ENCODE assay signal across 24 mouse cellular contexts in the genomic region with DNA sequence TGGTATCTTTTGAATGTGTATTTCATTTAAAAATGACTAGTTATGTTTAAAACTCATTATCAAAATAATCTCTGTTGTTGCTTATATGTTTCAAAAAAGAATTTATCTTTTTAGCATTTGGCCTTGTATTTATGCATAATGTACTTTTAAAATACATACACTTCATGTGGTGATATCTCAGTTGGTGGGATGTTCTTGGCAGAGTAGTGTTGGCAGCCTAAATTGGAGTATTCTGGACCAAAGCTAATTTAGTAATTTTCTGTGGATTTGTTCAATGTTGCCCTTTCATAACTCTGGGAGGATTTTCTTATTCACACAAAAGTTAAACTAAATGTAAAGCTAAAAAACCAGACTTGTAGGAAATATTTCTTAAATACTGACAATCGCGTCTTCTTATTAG. TPM values are rescaled to one million over a fixed set of nuclear protein-coding genes. Genes with fewer than 3 reads are reported as not detected.
"Had no signal": no experiment of that assay in that cellular context is flagged by ENCODE, and none has a peak within 500 bp of the region (broad histone marks: within the 10 kb centered on the region; RNA-seq: fewer than 3 reads in every experiment).

No protein-coding gene starts in this region.

- H3K36me3 ChIP-seq: midbrain, embryonic 10.5 days; midbrain, embryonic 12.5 days; neural tube, embryonic 13.5 days; neural tube, embryonic 15.5 days had no signal

- H3K27ac ChIP-seq: midbrain, embryonic 10.5 days; midbrain, embryonic 12.5 days; neural tube, embryonic 13.5 days; neural tube, embryonic 15.5 days had no signal

- H3K4me3 ChIP-seq: midbrain, embryonic 10.5 days; midbrain, embryonic 12.5 days; myocyte; neural tube, embryonic 13.5 days; neural tube, embryonic 15.5 days had no signal

- DNase-seq: lung, adult 18-20 months; lung, embryonic 14.5 days; lung, postnatal 10 days; lung, postnatal 4 days; midbrain, embryonic 14.5 days; retina, postnatal 1 day; right cerebral cortex, postnatal 25 days; right cerebral cortex, postnatal 4 days; spleen, adult 18-20 months; thymus, postnatal 14 days; thymus, postnatal 36 days had no signal

- H3K9me3 ChIP-seq: midbrain, embryonic 10.5 days; midbrain, embryonic 12.5 days; neural tube, embryonic 13.5 days; neural tube, embryonic 15.5 days had no signal

- ATAC-seq: midbrain, embryonic 16.5 days had no signal

- H3K9ac ChIP-seq: lung, embryonic 14.5 days; midbrain, embryonic 12.5 days; neural tube, embryonic 13.5 days; neural tube, embryonic 15.5 days had no signal

- H3K4me2 ChIP-seq: lung, embryonic 14.5 days; midbrain, embryonic 12.5 days; neural tube, embryonic 13.5 days; neural tube, embryonic 15.5 days had no signal

- H3K27me3 ChIP-seq: midbrain, embryonic 12.5 days; neural tube, embryonic 13.5 days; neural tube, embryonic 15.5 days had no signal

- H3K4me1 ChIP-seq: midbrain, embryonic 12.5 days; neural tube, embryonic 13.5 days; neural tube, embryonic 15.5 days had no signal

RNA-seq across cellular contexts. Expression of a gene that starts 23.5 kb away (rescaled TPM):
- polyA plus RNA-seq: liver, embryonic 16.5 days; lung, embryonic 14.5 days; lung, embryonic 16.5 days; midbrain, embryonic 10.5 days; midbrain, embryonic 12.5 days; midbrain, embryonic 14.5 days; midbrain, embryonic 16.5 days; myocyte; neural tube, embryonic 11.5 days; neural tube, embryonic 13.5 days; neural tube, embryonic 15.5 days; small intestine, adult 2 months; stomach, embryonic 14.5 days; stomach, embryonic 16.5 days; thymus, postnatal 0 days had no signal
